Mouse (Mus musculus) ES-Bruce4 (cell line): Measurements from ENCODE around the gene Lmf2.

ENCODE experiments used
- CTCF ChIP-seq: IDR thresholded peaks from one replicate; pipeline ENCODE4 v1.8.1; 2011; ENCODE audit warnings: low read depth, low read length
- EP300 ChIP-seq: IDR thresholded peaks from 2 replicates; pipeline ENCODE4 v1.6.1; 2011; ENCODE audit warnings: low read depth, low read length; ENCODE audit not compliant: insufficient read depth

DNA sequence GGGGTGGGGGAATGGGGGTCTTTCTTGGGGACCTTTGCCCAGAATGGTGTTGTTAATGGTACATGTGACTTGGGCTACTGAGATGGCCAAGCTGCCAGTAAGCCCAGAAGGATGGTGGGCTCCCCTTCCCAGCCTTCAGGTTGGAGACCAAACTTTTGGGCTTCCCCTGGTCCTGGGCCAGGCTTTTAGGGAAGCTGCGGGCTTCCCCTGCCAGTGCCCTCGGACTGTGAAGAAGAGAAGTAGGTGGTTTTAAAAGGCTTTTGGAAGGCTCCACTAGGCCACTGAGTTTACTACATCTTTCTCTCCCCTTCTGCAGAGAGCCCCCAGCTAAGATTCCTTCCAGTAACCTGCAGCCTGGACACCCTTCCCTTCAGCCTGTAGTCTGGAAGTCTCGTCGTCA is 31.8 kb downstream of the Lmf2 start:
- no peak for TF ChIP-seq EP300
- TF ChIP-seq CTCF, result no peak
